Mouse (Mus musculus): ENCODE results near the gene Mns1. TPM values are rescaled to one million over a fixed set of nuclear protein-coding genes. Genes with fewer than 3 reads are reported as not detected.

Gene Mns1
- polyA plus RNA-seq (2011; ENCODE audit: insufficient read depth, insufficient read length, low read depth, missing spikeins), result 12.6 and 15.6 TPM in 2 replicates

DNA sequence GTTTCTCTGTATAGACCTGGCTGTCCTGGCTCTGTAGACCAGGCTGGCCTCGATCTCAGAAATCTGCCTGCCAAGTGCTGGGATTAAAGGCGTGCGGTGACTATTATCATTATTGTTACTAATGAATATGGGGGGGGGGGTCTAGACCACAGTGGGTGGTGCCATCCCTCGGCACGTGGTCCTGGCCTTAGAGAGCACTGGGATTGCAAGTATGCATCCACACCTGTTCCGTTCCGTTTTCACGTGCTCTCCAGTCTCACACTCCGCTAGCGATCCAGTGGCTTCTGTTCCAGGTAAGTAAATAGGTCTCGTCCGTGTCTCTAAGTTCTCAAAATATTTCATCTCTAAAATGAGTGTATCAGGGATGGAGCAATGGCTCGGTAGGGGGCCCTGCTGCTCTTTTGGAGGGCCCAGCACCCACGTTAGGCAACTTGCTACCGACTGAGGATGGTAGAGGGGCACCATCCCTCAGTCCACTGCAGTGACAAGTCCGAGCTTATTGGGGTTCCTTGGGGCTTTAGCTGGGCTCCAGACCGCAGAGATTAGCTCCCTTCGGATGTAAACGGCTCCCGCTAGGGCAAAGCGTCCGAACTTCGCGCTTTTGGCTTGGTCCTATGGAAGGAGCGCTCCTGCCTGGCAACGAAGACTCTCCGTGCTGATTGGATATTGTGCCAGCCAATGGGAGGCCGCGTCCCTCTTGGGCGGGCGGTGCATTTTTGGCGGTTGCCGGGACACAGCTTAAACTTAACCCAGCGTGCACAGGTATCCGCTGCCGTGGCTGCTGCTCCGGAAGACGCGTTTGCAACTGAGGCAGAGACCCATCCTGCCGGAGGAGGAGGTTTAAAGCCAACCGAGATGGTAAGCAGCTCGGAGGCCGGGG lies at the start of gene Mns1:
Gene Mns1 (plus strand): TSS at position 190 of the 880 bp plus-strand sequence.
- peak; percentile 2 for TF ChIP-seq CTCF (IDR thresholded peaks at IDR 0.05; ENCODE audit: low read depth, low read length)
- no peak for TF ChIP-seq EP300 (IDR thresholded peaks at IDR 0.05; ENCODE audit: insufficient read depth, low read depth, low read length)
- no peaks in the 10 kb centered on the region for H3K36me3 ChIP-seq (ENCODE audit: control insufficient read depth, insufficient read depth, low read length, poor library complexity, severe bottlenecking)
- peak within 1 kb of the TSS; percentile 61 for H3K9ac ChIP-seq (ENCODE audit: low read depth, poor library complexity, severe bottlenecking)
- no peaks in the 10 kb centered on the region for H3K4me1 ChIP-seq (ENCODE audit: control insufficient read depth, insufficient read depth, low read length)
- 0 out of 2 replicates have a peak, but pooled peaks cover 2% of the 10 kb centered on the region for H3K27me3 ChIP-seq (ENCODE audit: control insufficient read depth, insufficient read depth, low read length, poor library complexity, severe bottlenecking)
- H3K9me3 ChIP-seq (replicated peaks; ENCODE audit: control insufficient read depth, insufficient read depth, low read length, poor library complexity, severe bottlenecking), result no peaks in the 10 kb centered on the region
- no peak within 1 kb of the TSS for H3K27ac ChIP-seq (ENCODE audit: insufficient read depth, low read length)
- H3K4me3 ChIP-seq (ENCODE audit: low read depth, low read length), result peak within 1 kb of the TSS; percentile 78

DNA sequence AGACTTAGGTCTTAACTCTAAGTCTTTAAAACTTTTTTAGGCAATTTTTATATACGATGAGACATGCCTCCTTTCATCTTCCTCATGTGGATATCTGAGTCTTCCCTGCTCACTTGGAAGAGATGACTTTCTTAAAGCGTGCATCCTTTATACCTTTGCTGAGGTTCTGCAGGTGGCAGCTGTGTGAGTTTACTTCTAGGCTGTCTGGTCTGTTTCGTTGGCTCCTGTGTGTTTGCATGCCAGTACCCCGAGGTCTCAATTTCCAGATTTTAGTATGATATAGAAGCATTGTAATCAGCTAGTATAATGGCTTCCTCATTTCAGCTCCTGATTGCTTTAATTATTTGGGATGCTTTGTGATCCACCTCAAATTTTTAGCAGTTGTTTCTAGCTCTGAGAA lies 48.9 kb upstream of the Mns1 start:
- TF ChIP-seq EP300 (IDR thresholded peaks at IDR 0.05; ENCODE audit: insufficient read depth, low read depth, low read length) (no peak), CTCF (IDR thresholded peaks at IDR 0.05; ENCODE audit: low read depth, low read length) (no peak), POLR2A (IDR thresholded peaks at IDR 0.05; ENCODE audit: insufficient read depth, low read length) (no peak)
- Histone ChIP-seq H3K4me3 (ENCODE audit: low read depth, low read length) (no peak overlapping the region), H3K9ac (ENCODE audit: low read depth, poor library complexity, severe bottlenecking) (no peak overlapping the region), H3K9me3 (replicated peaks; ENCODE audit: control insufficient read depth, insufficient read depth, low read length, poor library complexity, severe bottlenecking) (no peaks in the 10 kb centered on the region), H3K27ac (ENCODE audit: insufficient read depth, low read length) (no peak overlapping the region), H3K27me3 (ENCODE audit: control insufficient read depth, insufficient read depth, low read length, poor library complexity, severe bottlenecking) (no peaks in the 10 kb centered on the region), H3K36me3 (ENCODE audit: control insufficient read depth, insufficient read depth, low read length, poor library complexity, severe bottlenecking) (no peaks in the 10 kb centered on the region), H3K4me1 (ENCODE audit: control insufficient read depth, insufficient read depth, low read length) (no peaks in the 10 kb centered on the region)

DNA sequence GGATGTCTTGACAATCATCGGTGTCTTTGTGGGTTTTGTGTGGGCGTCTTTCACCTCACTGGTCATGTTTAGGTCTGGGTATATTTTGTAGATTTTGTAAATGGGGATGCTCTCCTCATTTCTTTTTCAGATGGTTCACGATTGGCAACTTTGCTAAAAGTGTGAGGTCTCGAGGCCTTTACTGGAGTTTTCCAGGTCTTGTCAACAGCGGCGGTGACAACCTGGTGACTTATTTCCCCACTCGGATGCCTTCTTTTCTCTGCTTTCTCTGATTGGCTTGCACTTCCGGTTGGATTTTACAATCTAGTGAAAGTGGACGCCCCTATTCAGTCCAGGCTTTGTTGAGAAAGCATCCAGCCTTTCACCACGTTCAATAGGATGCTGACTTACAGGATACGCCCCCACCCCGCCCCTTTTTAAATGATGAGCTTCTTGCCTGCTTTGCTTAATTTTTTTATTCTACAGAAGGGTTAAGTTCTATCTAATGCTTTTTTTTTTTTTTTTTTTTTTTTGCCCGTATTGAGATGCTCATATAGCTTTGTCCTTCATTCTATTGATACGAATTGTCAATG lies 48.3 kb upstream of the Mns1 start:
- TF ChIP-seq EP300 (IDR thresholded peaks at IDR 0.05; ENCODE audit: insufficient read depth, low read depth, low read length), result no peak
- no peak for TF ChIP-seq CTCF (IDR thresholded peaks at IDR 0.05; ENCODE audit: low read depth, low read length)
- TF ChIP-seq POLR2A (IDR thresholded peaks at IDR 0.05; ENCODE audit: insufficient read depth, low read length), result no peak
- Histone ChIP-seq H3K9me3 (replicated peaks; ENCODE audit: control insufficient read depth, insufficient read depth, low read length, poor library complexity, severe bottlenecking) (no peaks in the 10 kb centered on the region), H3K4me1 (ENCODE audit: control insufficient read depth, insufficient read depth, low read length) (no peaks in the 10 kb centered on the region), H3K4me3 (ENCODE audit: low read depth, low read length) (no peak overlapping the region), H3K9ac (ENCODE audit: low read depth, poor library complexity, severe bottlenecking) (no peak overlapping the region), H3K27me3 (ENCODE audit: control insufficient read depth, insufficient read depth, low read length, poor library complexity, severe bottlenecking) (no peaks in the 10 kb centered on the region), H3K27ac (ENCODE audit: insufficient read depth, low read length) (no peak overlapping the region), H3K36me3 (ENCODE audit: control insufficient read depth, insufficient read depth, low read length, poor library complexity, severe bottlenecking) (no peaks in the 10 kb centered on the region)

DNA sequence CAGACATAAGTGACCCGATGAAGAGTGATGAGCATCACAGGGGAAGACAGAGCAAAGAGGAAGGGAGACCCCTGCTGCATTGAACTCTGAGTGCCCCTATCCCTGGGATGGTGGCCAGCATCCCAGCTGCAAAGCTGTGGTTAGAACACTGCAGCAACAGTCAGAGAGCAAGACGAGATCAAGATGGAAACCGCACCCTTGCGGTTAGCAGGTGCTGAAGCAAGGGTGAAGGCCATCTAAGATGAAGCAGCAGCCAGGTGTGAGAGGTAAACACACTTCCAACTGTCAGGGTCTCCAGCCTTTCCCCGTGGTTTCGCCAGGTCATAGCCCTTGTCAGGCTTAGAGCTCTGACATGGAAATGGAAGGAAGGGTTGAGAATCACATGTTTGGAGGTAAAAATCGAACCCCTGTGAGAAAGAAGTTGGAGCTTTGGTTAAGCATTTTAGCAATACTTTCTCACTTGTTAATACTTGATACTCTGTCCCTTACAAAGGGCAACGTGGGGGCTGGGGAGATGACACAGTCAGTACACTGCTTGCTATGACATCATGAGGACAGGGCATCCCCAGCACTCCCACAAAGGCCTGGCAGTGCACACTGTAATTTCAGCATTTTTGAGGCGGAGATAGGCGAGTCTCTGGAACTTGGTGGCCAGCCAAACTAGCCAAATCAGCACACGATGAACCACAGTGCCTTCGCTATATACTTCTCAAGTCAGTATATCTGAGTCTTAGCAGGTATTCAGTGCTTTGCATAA lies 47.3 kb upstream of the Mns1 start:
- TF ChIP-seq CTCF (IDR thresholded peaks at IDR 0.05; ENCODE audit: low read depth, low read length) (no peak), POLR2A (IDR thresholded peaks at IDR 0.05; ENCODE audit: insufficient read depth, low read length) (no peak), EP300 (IDR thresholded peaks at IDR 0.05; ENCODE audit: insufficient read depth, low read depth, low read length) (no peak)

DNA sequence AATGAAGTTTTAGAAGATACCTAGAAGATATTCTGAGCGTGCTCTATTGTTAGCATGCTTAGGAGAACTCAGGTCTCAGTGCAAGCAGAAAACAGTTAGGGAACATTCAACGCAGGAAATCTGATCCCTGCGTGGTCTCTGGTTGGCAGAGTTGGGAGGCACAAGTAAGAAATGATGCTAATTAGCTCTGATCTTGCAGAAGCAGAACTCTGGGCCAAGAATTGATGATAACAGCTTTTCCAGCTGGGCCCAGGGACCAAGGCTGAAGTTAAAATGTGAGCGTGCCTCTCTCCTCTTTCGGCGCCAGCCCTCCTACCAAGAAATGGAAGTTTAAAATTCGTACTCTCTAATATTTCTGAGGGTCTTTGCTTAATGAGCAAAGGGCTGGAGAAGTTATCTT lies 45.1 kb upstream of the Mns1 start:
- Histone ChIP-seq H3K9me3 (replicated peaks; ENCODE audit: control insufficient read depth, insufficient read depth, low read length, poor library complexity, severe bottlenecking) (no peaks in the 10 kb centered on the region), H3K9ac (ENCODE audit: low read depth, poor library complexity, severe bottlenecking) (no peak overlapping the region), H3K36me3 (ENCODE audit: control insufficient read depth, insufficient read depth, low read length, poor library complexity, severe bottlenecking) (no peaks in the 10 kb centered on the region), H3K27me3 (ENCODE audit: control insufficient read depth, insufficient read depth, low read length, poor library complexity, severe bottlenecking) (no peaks in the 10 kb centered on the region), H3K4me1 (ENCODE audit: control insufficient read depth, insufficient read depth, low read length) (no peaks in the 10 kb centered on the region), H3K27ac (ENCODE audit: insufficient read depth, low read length) (no peak overlapping the region), H3K4me3 (ENCODE audit: low read depth, low read length) (no peak overlapping the region)
- no peak for TF ChIP-seq CTCF (IDR thresholded peaks at IDR 0.05; ENCODE audit: low read depth, low read length)
- TF ChIP-seq POLR2A (IDR thresholded peaks at IDR 0.05; ENCODE audit: insufficient read depth, low read length), result no peak
- no peak for TF ChIP-seq EP300 (IDR thresholded peaks at IDR 0.05; ENCODE audit: insufficient read depth, low read depth, low read length)

More for the DNA sequence above, 47.3 kb upstream of the Mns1 start:
- Histone ChIP-seq H3K4me3 (ENCODE audit: low read depth, low read length) (no peak overlapping the region), H3K36me3 (ENCODE audit: control insufficient read depth, insufficient read depth, low read length, poor library complexity, severe bottlenecking) (no peaks in the 10 kb centered on the region), H3K27me3 (ENCODE audit: control insufficient read depth, insufficient read depth, low read length, poor library complexity, severe bottlenecking) (no peaks in the 10 kb centered on the region), H3K9ac (ENCODE audit: low read depth, poor library complexity, severe bottlenecking) (no peak overlapping the region), H3K27ac (ENCODE audit: insufficient read depth, low read length) (no peak overlapping the region), H3K9me3 (replicated peaks; ENCODE audit: control insufficient read depth, insufficient read depth, low read length, poor library complexity, severe bottlenecking) (no peaks in the 10 kb centered on the region), H3K4me1 (ENCODE audit: control insufficient read depth, insufficient read depth, low read length) (no peaks in the 10 kb centered on the region)

Data from ES-Bruce4 (cell line).